Mouse (Mus musculus): ENCODE measurements at regions not wholly inside any gene's neighbourhood (a gene's known extent, or its start where the extent isn't known, plus 50 kb on each side); places are given as distances from the start of the nearest gene placed in this dataset.
A peak's percentile ranks its signal among the peaks of the same experiment; 100 is the strongest.

DNA sequence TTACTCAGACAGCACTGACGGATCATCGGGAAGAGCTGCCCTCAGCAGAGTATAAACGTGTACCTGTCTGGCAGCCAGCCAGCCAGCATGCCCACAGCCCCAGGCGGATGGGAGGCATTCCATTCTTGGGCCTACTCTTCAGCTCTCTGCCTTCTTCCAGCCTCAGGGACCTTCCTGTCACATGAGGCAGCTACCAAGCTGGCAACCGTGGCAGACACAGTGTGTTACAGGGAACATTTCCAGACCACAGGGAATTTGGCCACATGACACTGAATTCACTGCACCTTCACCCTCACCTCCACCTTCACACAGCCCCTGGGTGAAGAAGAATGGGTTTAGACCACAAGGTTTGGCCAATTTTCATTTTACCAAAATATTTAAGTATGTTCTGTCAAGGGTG is 185.3 kb upstream of the Lef1 start:
- Histone ChIP-seq H3K27ac (replicated peaks; ENCODE audit: low read depth, low read length) (no peak overlapping the region), H3K9me3 (ENCODE audit: control insufficient read depth, low read length) (no peaks in the 10 kb centered on the region), H3K4me2 (ENCODE audit: low read depth, low read length) (no peak overlapping the region), H3K27me3 (replicated peaks; ENCODE audit: control insufficient read depth, insufficient read depth, low read length) (no peaks in the 10 kb centered on the region), H3K4me3 (ENCODE audit: low read depth, low read length) (no peak overlapping the region), H3K36me3 (ENCODE audit: control insufficient read depth, insufficient read depth, low read length) (no peaks in the 10 kb centered on the region), H3K4me1 (ENCODE audit: control insufficient read depth, insufficient read depth, low read length) (peaks cover 17% of the 10 kb centered on the region), H3K9ac (ENCODE audit: low read depth, low read length) (no peak overlapping the region)
- ATAC-seq (ENCODE audit: low read depth) (no peak; the same call in 1 of the 2 replicates), DNase-seq (ENCODE audit: low spot score) (no peak)
- WGBS: 54% methylated on average over 5 of the region's 5 CpGs

DNA sequence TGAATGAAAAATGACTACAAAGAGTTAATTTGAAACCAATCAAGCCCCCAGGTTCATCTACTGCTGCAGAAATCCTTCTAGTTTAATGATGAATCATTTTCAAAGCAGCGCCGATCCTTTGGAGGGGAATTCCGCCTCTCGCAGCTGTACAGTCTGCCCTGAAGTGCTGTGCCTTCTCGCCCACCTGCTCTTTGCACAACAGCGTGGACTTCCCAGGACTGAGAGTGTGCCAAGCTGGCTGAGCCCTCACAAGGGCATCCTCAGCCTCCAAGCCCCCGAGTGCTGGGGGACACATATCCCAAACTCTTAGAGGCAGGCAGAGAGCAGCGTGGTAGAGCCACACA is 186.7 kb upstream of the Lef1 start:
- peak overlapping the region; percentile 35; the same call in 1 of the 2 replicates for H3K9ac ChIP-seq (ENCODE audit: low read depth, low read length)
- H3K36me3 ChIP-seq (ENCODE audit: control insufficient read depth, insufficient read depth, low read length): no peaks in the 10 kb centered on the region
- H3K27ac ChIP-seq (replicated peaks; ENCODE audit: low read depth, low read length): peak overlapping the region; percentile 23
- no peaks in the 10 kb centered on the region for H3K9me3 ChIP-seq (ENCODE audit: control insufficient read depth, low read length)
- H3K27me3 ChIP-seq (replicated peaks; ENCODE audit: control insufficient read depth, insufficient read depth, low read length): no peaks in the 10 kb centered on the region
- WGBS: 14% methylated on average over 8 of the region's 8 CpGs
- peaks cover 17% of the 10 kb centered on the region for H3K4me1 ChIP-seq (ENCODE audit: control insufficient read depth, insufficient read depth, low read length)
- peak overlapping the region; percentile 19 for H3K4me3 ChIP-seq (ENCODE audit: low read depth, low read length)
- DNase-seq (ENCODE audit: low spot score) (peak; percentile 56), ATAC-seq (ENCODE audit: low read depth) (no peak)
- peak overlapping the region; percentile 52 for H3K4me2 ChIP-seq (ENCODE audit: low read depth, low read length)

- peak overlapping the region; percentile 52 for H3K4me2 ChIP-seq (ENCODE audit: low read depth, low read length)
- no peaks in the 10 kb centered on the region for H3K36me3 ChIP-seq (ENCODE audit: control insufficient read depth, insufficient read depth, low read length)
- peak overlapping the region; percentile 23 for H3K27ac ChIP-seq (replicated peaks; ENCODE audit: low read depth, low read length)
- peak overlapping the region; percentile 35 for H3K9ac ChIP-seq (ENCODE audit: low read depth, low read length)
- ATAC-seq (ENCODE audit: low read depth): peak; percentile 62; the same call in 1 of the 2 replicates
- no peaks in the 10 kb centered on the region for H3K9me3 ChIP-seq (ENCODE audit: control insufficient read depth, low read length)
- peaks cover 17% of the 10 kb centered on the region for H3K4me1 ChIP-seq (ENCODE audit: control insufficient read depth, insufficient read depth, low read length)
- H3K4me3 ChIP-seq (ENCODE audit: low read depth, low read length): peak overlapping the region; percentile 19
- H3K27me3 ChIP-seq (replicated peaks; ENCODE audit: control insufficient read depth, insufficient read depth, low read length): no peaks in the 10 kb centered on the region
- 11% methylated on average over 23 of the region's 23 CpGs for WGBS
- DNase-seq (ENCODE audit: low spot score): peak; percentile 80
Observed at GRCm38 (mm10) chr3:130922812-130923614, 187.3 kb upstream of the Lef1 start.

GRCm38 (mm10) chr3:130921621-130922245 is 188.5 kb upstream of the Lef1 start:
- Histone ChIP-seq H3K4me3 (ENCODE audit: low read depth, low read length) (no peak overlapping the region), H3K27me3 (replicated peaks; ENCODE audit: control insufficient read depth, insufficient read depth, low read length) (no peaks in the 10 kb centered on the region), H3K4me2 (ENCODE audit: low read depth, low read length) (no peak overlapping the region), H3K9me3 (ENCODE audit: control insufficient read depth, low read length) (0 out of 2 replicates have a peak, but pooled peaks cover 4% of the 10 kb centered on the region), H3K4me1 (ENCODE audit: control insufficient read depth, insufficient read depth, low read length) (peaks cover 17% of the 10 kb centered on the region), H3K9ac (ENCODE audit: low read depth, low read length) (no peak overlapping the region), H3K36me3 (ENCODE audit: control insufficient read depth, insufficient read depth, low read length) (no peaks in the 10 kb centered on the region), H3K27ac (replicated peaks; ENCODE audit: low read depth, low read length) (no peak overlapping the region)
- DNase-seq (ENCODE audit: low spot score) (no peak), ATAC-seq (ENCODE audit: low read depth) (no peak)
- 66% methylated on average over 9 of the region's 9 CpGs for WGBS

DNA sequence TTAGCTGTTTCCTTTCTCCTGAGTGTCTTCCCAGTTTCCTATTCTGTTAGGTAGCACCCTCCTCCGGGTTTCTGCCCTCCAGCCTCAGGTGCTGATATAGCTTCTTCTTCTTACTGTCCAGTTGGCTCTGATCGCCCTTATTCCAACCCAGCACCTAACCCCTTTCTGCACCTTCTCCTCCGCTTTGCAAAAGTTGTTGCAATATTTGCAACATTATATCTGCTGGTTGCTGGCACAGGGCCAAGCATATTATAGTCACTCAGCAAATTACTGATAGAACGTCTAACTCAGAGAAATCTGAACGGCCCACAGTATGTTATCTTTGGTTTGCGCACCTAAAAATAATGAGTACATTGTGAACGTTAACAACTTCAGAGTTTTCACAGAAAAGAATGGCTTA is 183.6 kb upstream of the Rpl34 start:
- H3K4me1 ChIP-seq (ENCODE audit: control insufficient read depth, insufficient read depth, low read length): 0 out of 2 replicates have a peak, but pooled peaks cover 5% of the 10 kb centered on the region
- H3K9ac ChIP-seq (ENCODE audit: low read depth, low read length): no peak overlapping the region
- H3K4me3 ChIP-seq (ENCODE audit: low read depth, low read length): no peak overlapping the region
- no peaks in the 10 kb centered on the region for H3K36me3 ChIP-seq (ENCODE audit: control insufficient read depth, insufficient read depth, low read length)
- no peak overlapping the region for H3K4me2 ChIP-seq (ENCODE audit: low read depth, low read length)
- H3K27ac ChIP-seq (replicated peaks; ENCODE audit: low read depth, low read length): no peak overlapping the region
- H3K9me3 ChIP-seq (ENCODE audit: control insufficient read depth, low read length): 0 out of 2 replicates have a peak, but pooled peaks cover 4% of the 10 kb centered on the region
- H3K27me3 ChIP-seq (replicated peaks; ENCODE audit: control insufficient read depth, insufficient read depth, low read length): no peaks in the 10 kb centered on the region
- ATAC-seq (ENCODE audit: low read depth) (no peak), DNase-seq (ENCODE audit: low spot score) (no peak)
- WGBS: 56% methylated on average over 7 of the region's 7 CpGs

- DNase-seq (ENCODE audit: low spot score) (no peak), ATAC-seq (ENCODE audit: low read depth) (no peak)
- H3K4me2 ChIP-seq (ENCODE audit: low read depth, low read length): no peak overlapping the region
- no peaks in the 10 kb centered on the region for H3K36me3 ChIP-seq (ENCODE audit: control insufficient read depth, insufficient read depth, low read length)
- peaks cover 15% of the 10 kb centered on the region for H3K4me1 ChIP-seq (ENCODE audit: control insufficient read depth, insufficient read depth, low read length)
- H3K9ac ChIP-seq (ENCODE audit: low read depth, low read length): no peak overlapping the region
- H3K4me3 ChIP-seq (ENCODE audit: low read depth, low read length): no peak overlapping the region
- no peaks in the 10 kb centered on the region for H3K9me3 ChIP-seq (ENCODE audit: control insufficient read depth, low read length)
- H3K27ac ChIP-seq (replicated peaks; ENCODE audit: low read depth, low read length): no peak overlapping the region
- 0 out of 2 replicates have a peak, but pooled peaks cover 2% of the 10 kb centered on the region for H3K27me3 ChIP-seq (replicated peaks; ENCODE audit: control insufficient read depth, insufficient read depth, low read length)
- 62% methylated on average over 8 of the region's 8 CpGs for WGBS
Observed at GRCm38 (mm10) chr3:130905101-130905500, 174.9 kb upstream of the Rpl34 start.

GRCm38 (mm10) chr3:130903329-130903728 is 173.1 kb upstream of the Rpl34 start:
- no peak for DNase-seq (ENCODE audit: low spot score)
- H3K27me3 ChIP-seq (replicated peaks; ENCODE audit: control insufficient read depth, insufficient read depth, low read length): 0 out of 2 replicates have a peak, but pooled peaks cover 2% of the 10 kb centered on the region
- no peak overlapping the region for H3K27ac ChIP-seq (replicated peaks; ENCODE audit: low read depth, low read length)
- no peak overlapping the region for H3K9ac ChIP-seq (ENCODE audit: low read depth, low read length)
- peaks cover 22% of the 10 kb centered on the region for H3K4me1 ChIP-seq (ENCODE audit: control insufficient read depth, insufficient read depth, low read length)
- 70% methylated on average over 7 of the region's 7 CpGs for WGBS
- no peak for ATAC-seq (ENCODE audit: low read depth)
- no peak overlapping the region for H3K4me2 ChIP-seq (ENCODE audit: low read depth, low read length)
- H3K9me3 ChIP-seq (ENCODE audit: control insufficient read depth, low read length): no peaks in the 10 kb centered on the region
- H3K36me3 ChIP-seq (ENCODE audit: control insufficient read depth, insufficient read depth, low read length): no peaks in the 10 kb centered on the region
- no peak overlapping the region for H3K4me3 ChIP-seq (ENCODE audit: low read depth, low read length)

DNA sequence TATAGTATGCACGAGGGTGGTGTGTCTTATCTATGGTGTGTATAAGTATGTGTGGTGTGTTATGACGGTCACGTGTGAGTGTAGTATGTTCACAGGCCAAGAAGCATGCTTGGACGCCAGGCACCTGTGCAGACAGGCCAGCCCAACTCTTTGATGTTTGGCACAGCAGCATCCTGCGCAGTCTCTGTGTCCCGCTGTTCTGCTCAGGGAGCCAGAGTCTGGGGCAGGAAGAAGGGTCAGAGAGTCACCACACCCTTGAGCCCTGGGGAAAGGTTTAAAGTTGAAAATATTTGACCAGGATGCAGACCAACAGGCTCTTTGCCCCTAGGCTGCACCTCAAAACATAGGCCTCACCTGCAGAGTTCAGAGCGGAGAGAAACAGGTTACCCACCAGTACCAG is 172.2 kb upstream of the Rpl34 start:
- Histone ChIP-seq H3K36me3 (ENCODE audit: control insufficient read depth, insufficient read depth, low read length) (no peaks in the 10 kb centered on the region), H3K27me3 (replicated peaks; ENCODE audit: control insufficient read depth, insufficient read depth, low read length) (0 out of 2 replicates have a peak, but pooled peaks cover 2% of the 10 kb centered on the region), H3K27ac (replicated peaks; ENCODE audit: low read depth, low read length) (no peak overlapping the region), H3K4me3 (ENCODE audit: low read depth, low read length) (no peak overlapping the region), H3K9ac (ENCODE audit: low read depth, low read length) (no peak overlapping the region), H3K4me2 (ENCODE audit: low read depth, low read length) (no peak overlapping the region), H3K4me1 (ENCODE audit: control insufficient read depth, insufficient read depth, low read length) (peaks cover 22% of the 10 kb centered on the region), H3K9me3 (ENCODE audit: control insufficient read depth, low read length) (no peaks in the 10 kb centered on the region)
- no peak for DNase-seq (ENCODE audit: low spot score)
- ATAC-seq (ENCODE audit: low read depth): no peak
- WGBS: 86% methylated on average over 7 of the region's 7 CpGs
